Mouse (Mus musculus): ENCODE data around the gene Rpl28.

- TF ChIP-seq POLR2AphosphoS5 (IDR thresholded peaks at IDR 0.05; ENCODE audit: insufficient replicate concordance, low read depth, low read length): no peak
- TF ChIP-seq CTCF (IDR thresholded peaks at IDR 0.05; ENCODE audit: low read depth, low read length): no peak
- TF ChIP-seq GATA1 (IDR thresholded peaks at IDR 0.05; ENCODE audit: borderline replicate concordance, low read length): no peak
Observed at GRCm38 (mm10) chr7:4747156-4747899, 45.3 kb upstream of the Rpl28 start.

Data from G1E (cell line).